Mouse (Mus musculus) brain, embryonic 14.5 days (tissue): ENCODE measurements around the gene Shank3. TPM values are rescaled to one million over a fixed set of nuclear protein-coding genes. Genes with fewer than 3 reads are reported as not detected.
A peak's percentile ranks its signal among the peaks of the same experiment; 100 is the strongest.

ENCODE experiments used
- DNase-seq: peaks from one replicate; pipeline ENCODE4 v3.0.0-alpha.2; 2011; ENCODE audit warnings: low read depth
- CTCF ChIP-seq: fragments of 200-500 bp; IDR thresholded peaks from 2 replicates; pipeline ENCODE4 v1.5.1; 2012; ENCODE audit warnings: inconsistent platforms, mild to moderate bottlenecking, moderate library complexity, borderline replicate concordance; ENCODE audit not compliant: insufficient read depth, insufficient read length; ENCODE audit errors: extremely low read depth
- POLR2A ChIP-seq: fragments of 200-500 bp; IDR thresholded peaks from 2 replicates; pipeline ENCODE4 v1.6.1; 2012; ENCODE audit warnings: mild to moderate bottlenecking, inconsistent platforms, borderline replicate concordance; ENCODE audit not compliant: poor library complexity, insufficient read depth, insufficient read length, severe bottlenecking; ENCODE audit errors: extremely low read depth
- polyA plus RNA-seq: library from polyadenylated mRNA; depleted of rRNA; stranded (reverse); fragments of >200 nt; gene quantifications from 2 replicates; pipeline ENCODE4 v1.2.3, GENCODE M21; 2012

Gene Shank3
- polyA plus RNA-seq, 1 experiment = 41.5 TPM

DNA sequence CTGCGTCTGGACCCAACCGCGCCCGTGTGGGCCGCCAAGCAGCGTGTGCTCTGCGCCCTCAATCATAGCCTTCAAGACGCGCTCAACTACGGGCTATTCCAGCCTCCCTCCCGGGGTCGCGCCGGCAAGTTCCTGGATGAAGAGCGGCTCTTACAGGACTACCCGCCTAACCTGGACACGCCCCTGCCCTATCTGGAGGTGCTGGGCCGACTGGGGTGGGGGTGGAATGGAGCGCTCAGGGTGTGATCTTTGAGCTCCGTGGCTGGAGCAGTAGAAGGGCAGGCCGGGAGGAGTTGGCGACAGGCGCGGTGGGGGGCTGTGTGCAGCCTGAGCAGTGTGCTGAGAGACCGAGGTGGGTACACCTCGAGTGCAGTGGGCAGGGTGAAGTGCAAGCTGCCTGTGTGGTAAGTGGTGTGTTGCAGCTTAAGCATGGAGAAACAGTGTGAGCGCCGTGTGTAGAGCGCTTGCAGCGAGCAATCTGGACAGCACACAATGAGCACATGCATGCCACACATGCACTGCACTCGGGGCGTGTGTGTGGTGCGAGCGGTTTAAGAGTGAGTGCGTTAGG is 883 bp downstream of the Shank3 start:
- DNase-seq = peak; percentile 67
- TF ChIP-seq CTCF = no peak
- TF ChIP-seq POLR2A = no peak

DNA sequence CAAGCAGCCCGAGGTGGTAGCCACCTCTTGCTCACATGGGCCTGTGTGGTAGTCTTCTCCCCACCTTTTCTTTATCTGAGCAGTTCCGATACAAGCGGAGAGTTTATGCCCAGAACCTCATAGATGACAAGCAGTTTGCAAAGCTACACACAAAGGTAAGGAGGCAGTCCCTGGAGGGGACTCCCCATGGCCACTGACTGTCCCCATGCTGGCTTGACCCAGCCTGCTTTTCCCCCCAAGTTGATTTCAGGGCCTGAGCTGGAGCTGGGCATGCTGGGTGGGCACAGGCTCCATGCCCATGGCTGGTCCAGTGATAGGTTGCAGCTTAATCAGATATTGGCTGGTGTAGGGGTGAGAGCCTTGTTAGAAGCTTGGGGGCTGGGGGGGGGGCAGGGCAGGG is 1.9 kb downstream of the Shank3 start:
- no peak for TF ChIP-seq CTCF
- no peak for TF ChIP-seq POLR2A
- no peak for DNase-seq

DNA sequence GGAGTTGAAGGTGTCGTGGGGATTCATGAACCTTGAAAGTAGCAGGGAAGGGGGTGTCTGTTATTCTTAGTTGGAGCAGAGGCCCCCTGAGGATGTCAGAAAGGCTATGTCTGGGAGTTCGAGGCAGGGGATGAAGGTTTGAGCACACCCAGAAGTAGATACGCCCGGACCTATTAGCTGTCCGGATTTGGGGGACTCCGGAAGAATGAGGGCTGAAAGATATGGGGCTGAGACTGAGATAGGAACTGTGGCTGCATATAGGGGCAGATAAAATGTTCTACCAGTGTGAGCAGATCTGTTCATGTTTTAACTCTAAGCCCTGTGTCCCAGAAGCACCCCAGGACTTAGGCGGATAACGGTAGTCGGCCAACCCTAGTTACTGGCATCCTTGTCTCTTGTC is 5.4 kb downstream of the Shank3 start:
- no peak for DNase-seq
- no peak for TF ChIP-seq CTCF
- no peak for TF ChIP-seq POLR2A

DNA sequence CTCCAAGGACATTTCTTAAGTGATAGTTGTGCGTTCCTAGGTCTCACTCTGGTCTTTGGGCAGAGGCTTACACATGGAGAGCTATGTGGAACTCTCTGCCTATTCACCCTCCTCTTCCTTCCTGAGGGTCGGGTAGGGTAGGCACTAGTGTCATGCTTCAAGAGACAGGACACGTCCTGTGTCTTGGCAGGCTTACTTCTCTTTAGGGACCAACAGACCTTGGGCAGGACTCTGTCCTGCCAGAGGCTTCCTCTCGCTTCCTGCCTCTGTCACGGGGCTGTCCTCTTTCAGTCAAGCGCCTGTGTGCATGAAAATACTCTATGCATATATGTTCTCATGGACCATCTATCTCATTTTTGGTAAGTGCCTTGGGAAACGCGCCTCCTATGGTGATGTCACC is 8.3 kb downstream of the Shank3 start:
- TF ChIP-seq POLR2A = no peak
- no peak for TF ChIP-seq CTCF
- no peak for DNase-seq

DNA sequence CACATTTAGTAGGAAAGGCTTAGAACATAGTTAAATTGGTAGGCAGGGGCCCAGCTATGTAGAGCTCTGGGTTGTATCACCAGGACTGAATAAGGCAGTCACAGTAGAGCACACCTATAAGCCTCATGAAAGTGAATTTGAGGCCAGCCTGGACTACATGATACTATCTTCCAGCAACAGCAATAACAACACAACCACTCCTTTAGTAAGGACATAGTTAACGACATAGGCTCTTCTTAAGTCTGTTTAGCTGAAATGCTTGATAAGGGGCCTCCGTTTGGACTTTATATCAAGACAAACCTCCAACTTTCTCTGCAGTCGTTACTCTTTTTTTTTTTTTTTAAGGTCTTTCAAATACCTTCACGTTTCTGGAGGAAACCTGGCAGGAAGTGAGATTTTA is 13.3 kb downstream of the Shank3 start:
- no peak for DNase-seq
- no peak for TF ChIP-seq CTCF

DNA sequence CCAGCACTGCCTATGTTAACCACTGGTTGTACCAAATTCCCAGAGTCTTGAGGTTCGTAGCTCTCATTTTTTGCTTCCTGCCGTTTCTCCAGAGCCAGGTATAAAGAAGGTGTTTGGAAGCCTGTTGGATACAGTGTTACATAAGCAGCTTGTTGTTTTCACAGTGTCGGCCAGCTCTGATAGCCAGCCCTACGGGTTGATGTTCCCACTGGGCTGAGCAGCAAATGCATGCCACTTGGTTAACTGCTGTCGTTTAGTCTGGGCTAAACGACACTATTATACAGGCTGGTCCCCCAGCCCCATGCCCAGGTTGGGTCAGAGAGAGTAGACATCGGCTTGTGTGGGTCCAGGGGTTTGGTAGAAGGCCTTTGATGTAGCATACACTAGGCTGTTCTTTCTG is 22.5 kb downstream of the Shank3 start:
- no peak for DNase-seq
- no peak for TF ChIP-seq CTCF
- TF ChIP-seq POLR2A = no peak

DNA sequence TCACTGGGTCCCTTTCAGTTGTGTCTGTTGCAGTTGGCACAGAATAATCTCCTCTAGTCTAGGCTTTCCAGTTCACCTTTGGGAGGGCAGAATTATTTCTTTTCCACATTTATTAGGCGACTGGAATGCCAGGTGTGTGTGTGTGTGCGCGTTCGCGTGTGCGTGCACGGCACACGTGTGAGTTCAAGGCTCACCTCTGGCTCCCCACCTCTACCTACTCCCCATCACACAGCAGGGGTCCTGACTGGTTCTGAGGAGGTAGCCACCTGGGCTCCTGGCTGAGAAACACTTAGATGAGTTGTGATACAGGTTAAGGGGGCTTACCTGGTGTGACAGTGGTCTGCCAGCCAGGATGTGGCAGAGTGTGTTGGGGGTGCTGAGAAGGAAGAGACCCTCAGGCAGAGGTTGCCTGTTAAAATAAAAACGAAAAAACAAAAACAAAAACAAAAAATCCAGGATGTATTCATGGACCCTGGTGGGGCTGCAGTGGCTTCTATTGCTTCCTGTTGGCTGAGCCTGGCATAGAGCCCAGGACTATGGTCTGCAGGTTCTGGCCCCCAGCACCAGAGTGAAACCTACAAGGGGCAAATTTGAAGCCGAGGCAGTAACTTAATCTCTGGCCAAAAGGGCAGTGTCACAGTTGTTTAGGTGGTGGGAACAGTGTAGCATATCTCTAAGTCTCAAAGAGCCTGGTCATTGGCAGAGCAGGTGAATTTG is 23.3 kb downstream of the Shank3 start:
- no peak for TF ChIP-seq CTCF
- TF ChIP-seq POLR2A = no peak
- no peak for DNase-seq

DNA sequence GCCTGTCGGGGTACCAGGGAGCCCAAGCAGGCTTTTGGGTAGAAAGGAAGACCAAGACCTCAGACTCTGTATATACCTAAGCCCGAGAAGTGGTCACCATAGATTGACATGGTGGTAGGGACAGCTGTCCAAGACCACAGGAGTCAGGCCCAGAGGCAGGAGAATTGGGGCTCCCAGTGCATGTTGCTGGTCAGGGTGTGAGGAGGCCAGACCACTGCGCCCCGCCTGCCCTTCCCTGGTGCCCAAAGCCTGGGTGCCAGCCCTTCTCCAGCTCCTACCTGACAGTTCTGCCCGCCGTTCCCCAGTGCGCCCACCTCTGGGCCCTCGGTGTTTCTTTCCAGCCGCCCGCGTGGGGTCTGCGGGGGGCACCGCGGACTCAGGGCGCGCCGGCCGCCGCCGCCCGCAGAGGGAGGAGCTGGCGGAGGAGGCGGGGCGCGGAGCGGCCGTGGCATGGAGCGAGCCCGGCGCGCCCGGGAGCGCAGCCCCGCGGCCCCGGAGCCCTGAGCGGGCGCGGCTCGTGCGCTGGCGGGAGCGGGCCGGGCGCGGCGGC is 23.9 kb downstream of the Shank3 start:
- no peak for DNase-seq
- TF ChIP-seq POLR2A (no peak), CTCF (no peak)

DNA sequence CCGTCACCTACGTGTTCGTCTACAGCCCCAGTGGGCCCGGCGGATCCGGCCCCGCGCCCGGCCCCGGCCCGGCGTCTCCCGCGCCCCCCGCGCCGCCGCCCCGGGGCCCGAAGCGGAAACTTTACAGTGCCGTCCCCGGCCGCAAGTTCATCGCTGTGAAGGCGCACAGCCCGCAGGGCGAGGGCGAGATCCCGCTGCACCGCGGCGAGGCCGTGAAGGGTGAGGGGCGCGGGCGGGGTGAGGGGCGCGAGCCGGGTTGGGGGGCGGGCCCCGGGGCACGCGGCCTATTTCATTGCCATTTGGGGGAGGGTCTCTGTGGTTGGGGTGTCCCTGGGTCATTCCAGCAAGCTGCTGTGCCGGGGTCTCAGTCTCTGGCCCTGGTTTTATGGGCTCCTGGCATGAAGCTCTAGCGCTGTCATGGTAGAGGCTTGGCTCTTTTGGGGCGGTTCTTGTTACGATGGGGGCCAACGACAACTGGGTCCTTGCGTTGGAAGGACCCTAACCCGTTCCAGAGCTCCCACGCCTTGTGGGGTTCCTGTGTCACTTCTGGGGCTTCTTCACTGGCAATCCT is 24.7 kb downstream of the Shank3 start:
- no peak for DNase-seq

DNA sequence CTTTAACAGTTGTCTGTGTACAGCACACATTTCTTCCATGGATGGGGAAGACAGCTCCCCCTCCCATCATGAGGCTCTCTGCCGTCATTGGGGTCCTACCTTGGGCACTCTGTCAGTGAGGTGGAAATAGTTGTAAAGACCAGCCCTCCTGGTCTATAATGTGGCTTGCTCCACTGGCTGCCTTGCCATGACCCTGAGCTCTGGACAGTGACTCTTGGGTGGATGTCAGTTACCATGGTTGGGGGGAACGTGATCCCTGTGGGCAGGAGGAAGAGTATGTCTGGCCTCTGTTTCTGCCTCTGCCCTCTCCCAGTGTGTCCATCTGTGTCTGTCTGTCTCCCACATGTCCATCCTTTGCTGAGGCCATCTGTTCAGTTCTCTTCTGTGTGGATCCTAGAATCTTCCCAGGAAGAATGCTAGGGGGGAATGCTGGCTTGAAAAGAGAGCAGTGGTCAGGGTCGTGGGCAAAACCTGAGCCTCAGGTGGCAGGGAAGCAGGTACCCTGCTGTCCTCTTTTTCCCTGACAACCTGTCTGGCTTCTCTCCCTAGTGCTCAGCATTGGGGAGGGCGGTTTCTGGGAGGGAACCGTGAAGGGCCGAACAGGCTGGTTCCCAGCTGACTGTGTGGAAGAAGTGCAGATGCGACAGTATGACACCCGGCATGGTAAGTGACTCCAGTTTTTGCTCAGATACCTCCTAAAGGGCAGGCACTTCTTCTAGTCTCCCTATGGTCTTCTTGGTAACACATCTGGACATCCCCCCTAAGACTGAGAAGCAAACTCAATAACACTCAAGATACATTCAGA is 25.4 kb downstream of the Shank3 start:
- no peak for TF ChIP-seq CTCF
- no peak for TF ChIP-seq POLR2A
- no peak for DNase-seq

More for the DNA sequence above, 24.7 kb downstream of the Shank3 start:
- TF ChIP-seq CTCF (no peak), POLR2A (no peak)

DNA sequence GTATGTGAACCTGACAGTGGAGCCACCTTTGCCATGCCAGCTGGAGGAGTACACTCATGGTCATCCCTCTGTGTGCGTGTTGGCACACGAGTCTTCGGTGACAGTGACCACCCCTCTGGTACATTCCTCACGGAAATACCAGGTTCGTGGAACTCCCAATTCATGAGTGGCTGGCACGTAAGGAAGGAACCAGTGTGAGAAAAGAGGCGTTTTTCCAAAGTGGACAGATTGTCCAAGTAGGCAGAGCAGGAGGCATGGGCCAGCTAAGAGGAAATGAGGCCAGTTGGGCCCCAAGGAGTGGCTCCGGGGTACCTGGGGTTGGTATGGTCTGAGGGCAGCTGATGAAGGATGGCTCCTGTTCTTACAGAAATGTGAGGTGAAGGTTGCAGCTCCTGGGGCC is 26.0 kb downstream of the Shank3 start:
- no peak for DNase-seq

More for the DNA sequence above, 26.0 kb downstream of the Shank3 start:
- no peak for TF ChIP-seq CTCF
- no peak for TF ChIP-seq POLR2A
